Comparison of ENCODE assay signal across 8 mouse cellular contexts in genomic region chr3:65861471-65861881, GRCm38 (mm10).
DNase-seq lines count a peak whose midpoint lies in the region; ATAC-seq lines count a peak whose summit lies in the region.

No protein-coding gene starts in this region.

- ATAC-seq in heart, embryonic 12.5 days (ENCODE audit: insufficient number of reproducible peaks, low FRiP score): no peak; the same call in 1 of the 2 replicates
- ATAC-seq in forebrain, embryonic 15.5 days (replicated peaks): 0 out of 2 replicates have a peak, but pooled peaks have one; percentile 3

- no peak overlapping the region for H3K9ac ChIP-seq in heart, embryonic 12.5 days
- no peak overlapping the region for H3K9ac ChIP-seq in forebrain, embryonic 15.5 days (replicated peaks)

- 0 out of 2 replicates have a peak, but pooled peaks cover 4% of the 10 kb centered on the region for H3K9me3 ChIP-seq in heart, embryonic 12.5 days (replicated peaks)
- H3K9me3 ChIP-seq in forebrain, embryonic 15.5 days: no peaks in the 10 kb centered on the region

- no peaks in the 10 kb centered on the region for H3K27me3 ChIP-seq in heart, embryonic 12.5 days (replicated peaks)
- H3K27me3 ChIP-seq in forebrain, embryonic 15.5 days: no peaks in the 10 kb centered on the region

- peak overlapping the region; percentile 10; the same call in 1 of the 2 replicates for H3K27ac ChIP-seq in heart, embryonic 12.5 days (ENCODE audit: poor library complexity, severe bottlenecking)
- H3K27ac ChIP-seq in forebrain, embryonic 15.5 days (replicated peaks): 0 out of 2 replicates have a peak overlapping the region, but pooled peaks have one; percentile 25

- no peak overlapping the region for H3K4me3 ChIP-seq in heart, embryonic 12.5 days
- no peak overlapping the region for H3K4me3 ChIP-seq in forebrain, embryonic 15.5 days

- 10% methylated on average over 6 of the region's 6 CpGs for WGBS in heart, embryonic 12.5 days
- WGBS in forebrain, embryonic 15.5 days: 9% methylated on average over 6 of the region's 6 CpGs

- 0 out of 2 replicates have a peak overlapping the region, but pooled peaks have one; percentile 5 for H3K4me2 ChIP-seq in heart, embryonic 12.5 days
- H3K4me2 ChIP-seq in forebrain, embryonic 15.5 days (replicated peaks): no peak overlapping the region

- no peaks in the 10 kb centered on the region for H3K36me3 ChIP-seq in heart, embryonic 12.5 days
- H3K36me3 ChIP-seq in forebrain, embryonic 15.5 days: no peaks in the 10 kb centered on the region

- H3K4me1 ChIP-seq in heart, embryonic 12.5 days (replicated peaks): peaks cover 49% of the 10 kb centered on the region
- peaks cover 38% of the 10 kb centered on the region for H3K4me1 ChIP-seq in forebrain, embryonic 15.5 days

- DNase-seq in heart, adult 11 months: no peak
- DNase-seq in MN1 (ENCODE audit: low spot score): peak; percentile 55
- DNase-seq in kidney, postnatal 25 days: peak; percentile 57 to 77
- no peak for DNase-seq in left cerebral cortex, adult 11 months (ENCODE audit: low spot score)
- DNase-seq in right cerebral cortex, adult 18-20 months: no peak
- DNase-seq in gastrocnemius, postnatal 25 days: no peak

Comparison
In these comparisons a context has a peak if more than half of its experiments do, and no peak if none do; other contexts are left out.
1. DNase-seq: peak in MN1 (single experiment) and kidney, postnatal 25 days (2 of 2); none in heart, adult 11 months (single experiment), left cerebral cortex, adult 11 months (single experiment), right cerebral cortex, adult 18-20 months (single experiment) and gastrocnemius, postnatal 25 days (single experiment).